Mouse (Mus musculus) splenic B cell, adult 2 months (primary cell): ENCODE data around the gene Ctu2.

Source experiments
- DNase-seq: peaks from one replicate; pipeline ENCODE4 v3.0.0-alpha.2; 2011; ENCODE audit warnings: low read depth, low spot score
- H3K27me3 ChIP-seq: 2 replicates; pipeline ENCODE4 v1.6.1; 2012; ENCODE audit warnings: mild to moderate bottlenecking, low read length, moderate library complexity, mixed read lengths; ENCODE audit not compliant: control insufficient read depth, poor library complexity, insufficient read depth, severe bottlenecking
- H3K36me3 ChIP-seq: 2 replicates; pipeline ENCODE4 v1.6.1; 2012; ENCODE audit warnings: mild to moderate bottlenecking, low read length, moderate library complexity, mixed read lengths; ENCODE audit not compliant: control insufficient read depth, poor library complexity, insufficient read depth, severe bottlenecking

The Ctu2 gene

DNA sequence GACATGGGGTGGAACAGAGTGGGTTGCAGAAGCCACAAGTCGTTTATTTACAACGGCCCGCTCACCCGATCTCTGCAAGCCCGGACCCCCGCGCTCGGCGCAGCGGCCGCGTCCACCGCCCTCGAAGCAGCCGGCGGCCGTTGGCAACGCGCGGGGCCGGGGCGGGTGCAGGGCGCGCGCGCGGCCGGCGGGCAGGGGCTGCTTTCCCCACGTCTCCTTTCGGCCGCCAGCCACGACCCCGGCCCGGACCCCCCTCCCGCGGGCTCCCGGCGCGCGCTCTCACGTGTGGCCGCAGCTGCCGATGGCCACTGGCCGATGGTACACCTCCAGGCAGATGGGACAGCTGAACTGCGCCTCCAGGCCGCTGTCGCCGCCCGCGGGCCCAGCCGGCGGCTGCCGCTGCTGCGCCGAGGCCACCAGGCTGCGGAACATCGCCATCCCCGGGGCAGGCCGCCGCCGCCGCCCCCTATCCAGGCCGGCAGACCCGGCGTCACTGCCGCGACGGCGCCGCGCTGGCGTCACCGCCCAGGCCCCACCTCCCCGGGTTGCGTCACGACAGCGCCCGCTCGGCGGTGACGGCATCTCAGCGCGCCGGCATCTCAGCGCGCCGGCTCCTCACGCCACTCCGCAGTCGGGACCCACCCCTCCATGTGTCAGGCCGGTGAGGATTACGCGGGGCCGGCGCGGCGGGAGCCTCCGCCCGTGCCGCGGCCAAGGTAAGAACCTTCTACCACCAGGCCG, at the start of gene Ctu2, which contains the start of gene Rnf166:
Gene Ctu2 (plus strand): TSS at position 564 of the 741 bp plus-strand sequence.
Gene Rnf166 (minus strand): TSS at position 485 of the 741 bp plus-strand sequence.
- peak; percentile 95 for DNase-seq
- H3K27me3 ChIP-seq: no peaks in the 10 kb centered on the region

DNA sequence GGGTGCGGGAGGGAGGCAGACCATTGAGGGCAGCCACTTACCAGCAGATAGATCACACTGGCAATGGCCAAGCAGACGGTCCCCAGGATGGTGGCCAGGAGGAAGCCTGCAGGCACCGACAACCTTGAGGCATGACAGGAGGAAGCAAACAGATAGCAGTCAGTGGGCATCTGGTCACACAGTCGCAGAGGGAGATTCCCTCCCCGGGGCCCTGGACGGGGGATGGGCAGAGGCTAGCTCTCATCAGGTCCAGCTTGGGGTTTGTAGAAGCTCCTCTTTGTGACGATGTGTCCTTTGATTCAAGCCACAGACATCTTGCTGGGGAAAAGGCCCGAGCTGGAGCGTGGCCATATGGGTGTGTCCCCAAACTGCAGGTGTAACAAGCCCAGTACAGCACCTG, 49.8 kb upstream of the Ctu2 start:
- no peak for DNase-seq
- Histone ChIP-seq H3K36me3 (peaks cover 21% of the 10 kb centered on the region), H3K27me3 (no peaks in the 10 kb centered on the region)

More for the DNA sequence above, at the start of gene Ctu2, which contains the start of gene Rnf166:
- H3K36me3 ChIP-seq: peaks cover 5% of the 10 kb centered on the region; the same call in 1 of the 2 replicates

- H3K27me3 ChIP-seq: no peaks in the 10 kb centered on the region
- peaks cover 19% of the 10 kb centered on the region for H3K36me3 ChIP-seq
- DNase-seq: no peak
Measured at GRCm38 (mm10) chr8:122427607-122428006, 48.3 kb upstream of the Ctu2 start.

GRCm38 (mm10) chr8:122428163-122428562, 47.8 kb upstream of the Ctu2 start:
- peaks cover 17% of the 10 kb centered on the region for H3K36me3 ChIP-seq
- no peaks in the 10 kb centered on the region for H3K27me3 ChIP-seq
- DNase-seq: peak; percentile 77

GRCm38 (mm10) chr8:122430058-122430636, 45.8 kb upstream of the Ctu2 start:
- H3K27me3 ChIP-seq: no peaks in the 10 kb centered on the region
- peak; percentile 91 for DNase-seq
- peaks cover 8% of the 10 kb centered on the region for H3K36me3 ChIP-seq

DNA sequence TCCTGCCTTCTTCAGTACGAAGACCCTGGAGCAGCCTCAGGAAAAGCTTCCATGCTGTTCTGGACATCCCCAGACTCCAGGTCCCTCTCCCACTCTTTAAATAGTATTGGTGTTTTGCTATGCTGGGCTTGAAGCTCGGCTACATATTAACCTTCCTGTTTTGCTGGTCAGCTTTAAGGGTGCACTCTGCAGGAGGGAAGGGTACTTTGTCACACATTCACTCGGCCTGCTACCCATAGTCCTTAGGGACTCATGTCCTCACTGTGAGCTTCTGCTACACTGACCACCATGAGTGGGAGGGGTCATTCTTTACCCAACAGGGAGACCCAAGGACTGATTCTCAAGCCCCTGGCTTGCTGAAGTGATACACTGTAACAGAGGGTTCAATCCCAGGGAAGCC, 45.3 kb upstream of the Ctu2 start:
- Histone ChIP-seq H3K27me3 (no peaks in the 10 kb centered on the region), H3K36me3 (peaks cover 3% of the 10 kb centered on the region)
- DNase-seq: peak; percentile 29

- Histone ChIP-seq H3K36me3 (no peaks in the 10 kb centered on the region; the same call in 1 of the 2 replicates), H3K27me3 (no peaks in the 10 kb centered on the region)
- DNase-seq: peak; percentile 51
Measured at GRCm38 (mm10) chr8:122431694-122432442, 44.1 kb upstream of the Ctu2 start.

- peak; percentile 94 for DNase-seq
- no peaks in the 10 kb centered on the region for H3K27me3 ChIP-seq
- no peaks in the 10 kb centered on the region for H3K36me3 ChIP-seq
Measured at GRCm38 (mm10) chr8:122432443-122433268, 43.3 kb upstream of the Ctu2 start, which contains the start of gene Cyba. TSS of gene Cyba (minus strand) at chr8:122432930.

DNA sequence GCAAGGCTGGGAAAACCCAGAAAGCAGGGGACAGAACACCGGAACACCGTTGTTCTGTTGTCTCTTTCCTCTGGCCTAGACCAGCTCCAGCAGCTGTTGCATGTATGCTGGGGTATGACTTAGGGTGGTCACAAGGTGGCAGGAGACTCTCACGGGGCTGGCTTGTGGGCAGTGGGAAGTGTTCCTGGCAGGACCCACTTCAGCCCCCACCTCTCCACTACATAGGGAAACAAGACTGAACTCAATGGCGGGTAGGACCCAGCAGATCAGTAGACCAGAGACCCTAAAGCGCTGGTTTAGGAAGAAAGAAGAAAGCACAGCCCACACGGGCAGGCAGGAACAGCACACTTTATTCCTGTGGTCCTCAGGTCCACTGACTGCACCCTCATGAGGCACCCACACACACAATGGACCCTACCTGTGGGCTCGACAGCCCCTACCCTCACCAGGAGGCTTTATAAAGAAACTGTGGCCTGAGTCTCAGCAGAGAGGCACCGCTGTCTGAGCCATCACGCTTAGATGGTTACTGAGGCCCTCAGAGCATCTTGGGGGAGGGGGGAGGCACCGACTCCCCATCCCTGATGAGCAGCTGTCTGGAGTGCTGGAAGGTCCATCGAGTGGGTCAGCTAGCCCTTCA, 42.6 kb upstream of the Ctu2 start:
- H3K36me3 ChIP-seq: no peaks in the 10 kb centered on the region
- H3K27me3 ChIP-seq: no peaks in the 10 kb centered on the region
- DNase-seq: no peak

GRCm38 (mm10) chr8:122435375-122435774, 40.6 kb upstream of the Ctu2 start:
- H3K27me3 ChIP-seq: no peaks in the 10 kb centered on the region
- DNase-seq: peak; percentile 55
- no peaks in the 10 kb centered on the region; the same call in 1 of the 2 replicates for H3K36me3 ChIP-seq

DNA sequence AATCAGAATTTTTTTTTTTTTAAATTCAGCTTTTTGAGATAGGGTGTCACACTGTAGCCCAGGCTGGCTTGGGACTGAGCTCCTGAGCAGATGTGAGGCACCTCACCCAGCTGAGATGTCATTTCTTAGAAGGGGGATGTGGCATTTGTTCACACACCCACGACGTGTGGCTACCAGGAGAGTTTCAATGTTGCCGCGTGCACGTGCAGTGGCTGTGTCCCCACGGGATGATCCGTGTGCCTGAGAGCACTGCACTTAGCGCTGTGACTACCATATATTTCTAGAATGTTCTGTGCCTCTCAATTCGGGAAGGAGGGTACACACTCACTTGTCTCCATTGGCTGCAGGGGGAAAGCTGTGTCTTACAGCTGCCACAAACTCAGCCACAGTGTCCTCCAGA, 39.8 kb upstream of the Ctu2 start:
- Histone ChIP-seq H3K27me3 (no peaks in the 10 kb centered on the region), H3K36me3 (no peaks in the 10 kb centered on the region; the same call in 1 of the 2 replicates)
- DNase-seq: peak; percentile 28

- H3K36me3 ChIP-seq: no peaks in the 10 kb centered on the region; the same call in 1 of the 2 replicates
- no peak for DNase-seq
- H3K27me3 ChIP-seq: no peaks in the 10 kb centered on the region
Measured at GRCm38 (mm10) chr8:122436586-122437125, 39.3 kb upstream of the Ctu2 start.

- DNase-seq: no peak
- H3K36me3 ChIP-seq: no peaks in the 10 kb centered on the region; the same call in 1 of the 2 replicates
- H3K27me3 ChIP-seq: no peaks in the 10 kb centered on the region
Measured at GRCm38 (mm10) chr8:122437708-122438331, 38.1 kb upstream of the Ctu2 start.
